Mouse (Mus musculus): ENCODE measurements around the gene Cdsn. TPM values are rescaled to one million over a fixed set of nuclear protein-coding genes. Genes with fewer than 3 reads are reported as not detected.

The Cdsn gene
- polyA plus RNA-seq, 1 experiment from 2014 or later = 0.11 TPM

GRCm38 (mm10) chr17:35554761-35555397 is 3.0 kb downstream of the Cdsn start:
- Histone ChIP-seq H3K27ac (replicated peaks; ENCODE audit: low read depth, low read length) (no peak overlapping the region), H3K9me3 (ENCODE audit: control insufficient read depth, low read length) (no peaks in the 10 kb centered on the region), H3K4me2 (ENCODE audit: low read length) (no peak overlapping the region), H3K9ac (replicated peaks; ENCODE audit: low read length) (no peak overlapping the region), H3K27me3 (ENCODE audit: control insufficient read depth, insufficient read depth, low read length) (no peaks in the 10 kb centered on the region), H3K36me3 (ENCODE audit: control insufficient read depth, insufficient read depth, low read length) (no peaks in the 10 kb centered on the region), H3K4me1 (ENCODE audit: control insufficient read depth, insufficient read depth, low read length) (no peaks in the 10 kb centered on the region), H3K4me3 (replicated peaks; ENCODE audit: low read depth, low read length) (no peak overlapping the region)
- ATAC-seq (ENCODE audit: low FRiP score, low TSS enrichment) = no peak
- no peak for DNase-seq
- 95% methylated on average over 17 of the region's 18 CpGs for WGBS

- Histone ChIP-seq H3K9me3 (ENCODE audit: control insufficient read depth, low read length) (no peaks in the 10 kb centered on the region), H3K4me1 (ENCODE audit: control insufficient read depth, insufficient read depth, low read length) (no peaks in the 10 kb centered on the region)
- 92% methylated on average over 13 of the region's 13 CpGs for WGBS
Measured at GRCm38 (mm10) chr17:35556186-35556765, 4.3 kb downstream of the Cdsn start.

GRCm38 (mm10) chr17:35556812-35557211 is 4.9 kb downstream of the Cdsn start:
- Histone ChIP-seq H3K9me3 (ENCODE audit: control insufficient read depth, low read length) (no peaks in the 10 kb centered on the region), H3K9ac (replicated peaks; ENCODE audit: low read length) (no peak overlapping the region), H3K4me3 (replicated peaks; ENCODE audit: low read depth, low read length) (no peak overlapping the region), H3K36me3 (ENCODE audit: control insufficient read depth, insufficient read depth, low read length) (no peaks in the 10 kb centered on the region), H3K27ac (replicated peaks; ENCODE audit: low read depth, low read length) (no peak overlapping the region), H3K4me2 (ENCODE audit: low read length) (no peak overlapping the region), H3K4me1 (ENCODE audit: control insufficient read depth, insufficient read depth, low read length) (no peaks in the 10 kb centered on the region), H3K27me3 (ENCODE audit: control insufficient read depth, insufficient read depth, low read length) (no peaks in the 10 kb centered on the region)
- DNase-seq (peak; percentile 64), ATAC-seq (ENCODE audit: low FRiP score, low TSS enrichment) (no peak)
- WGBS = 24% methylated on average over 5 of the region's 5 CpGs

More at GRCm38 (mm10) chr17:35556186-35556765, 4.3 kb downstream of the Cdsn start:
- no peak overlapping the region for H3K27ac ChIP-seq (replicated peaks; ENCODE audit: low read depth, low read length)
- DNase-seq = no peak
- no peak for ATAC-seq (ENCODE audit: low FRiP score, low TSS enrichment)
- H3K36me3 ChIP-seq (ENCODE audit: control insufficient read depth, insufficient read depth, low read length) = no peaks in the 10 kb centered on the region
- H3K27me3 ChIP-seq (ENCODE audit: control insufficient read depth, insufficient read depth, low read length) = no peaks in the 10 kb centered on the region
- no peak overlapping the region for H3K9ac ChIP-seq (replicated peaks; ENCODE audit: low read length)
- no peak overlapping the region for H3K4me3 ChIP-seq (replicated peaks; ENCODE audit: low read depth, low read length)
- H3K4me2 ChIP-seq (ENCODE audit: low read length) = no peak overlapping the region

GRCm38 (mm10) chr17:35557351-35557750 is 5.4 kb downstream of the Cdsn start:
- H3K4me2 ChIP-seq (ENCODE audit: low read length) = no peak overlapping the region
- no peak overlapping the region for H3K4me3 ChIP-seq (replicated peaks; ENCODE audit: low read depth, low read length)
- no peak overlapping the region for H3K9ac ChIP-seq (replicated peaks; ENCODE audit: low read length)
- no peak overlapping the region for H3K27ac ChIP-seq (replicated peaks; ENCODE audit: low read depth, low read length)
- no peaks in the 10 kb centered on the region for H3K4me1 ChIP-seq (ENCODE audit: control insufficient read depth, insufficient read depth, low read length)
- 83% methylated on average over 9 of the region's 9 CpGs for WGBS
- H3K27me3 ChIP-seq (ENCODE audit: control insufficient read depth, insufficient read depth, low read length) = no peaks in the 10 kb centered on the region
- H3K9me3 ChIP-seq (ENCODE audit: control insufficient read depth, low read length) = no peaks in the 10 kb centered on the region
- ATAC-seq (ENCODE audit: low FRiP score, low TSS enrichment) = no peak
- no peak for DNase-seq
- no peaks in the 10 kb centered on the region for H3K36me3 ChIP-seq (ENCODE audit: control insufficient read depth, insufficient read depth, low read length)

- no peaks in the 10 kb centered on the region for H3K36me3 ChIP-seq (ENCODE audit: control insufficient read depth, insufficient read depth, low read length)
- H3K4me1 ChIP-seq (ENCODE audit: control insufficient read depth, insufficient read depth, low read length) = no peaks in the 10 kb centered on the region
- 61% methylated on average over 8 of the region's 8 CpGs for WGBS
- ATAC-seq (ENCODE audit: low FRiP score, low TSS enrichment) = no peak
- no peak for DNase-seq
- H3K4me2 ChIP-seq (ENCODE audit: low read length) = no peak overlapping the region
- H3K9me3 ChIP-seq (ENCODE audit: control insufficient read depth, low read length) = no peaks in the 10 kb centered on the region
- H3K4me3 ChIP-seq (replicated peaks; ENCODE audit: low read depth, low read length) = no peak overlapping the region
- H3K27me3 ChIP-seq (ENCODE audit: control insufficient read depth, insufficient read depth, low read length) = no peaks in the 10 kb centered on the region
- H3K27ac ChIP-seq (replicated peaks; ENCODE audit: low read depth, low read length) = no peak overlapping the region
- no peak overlapping the region for H3K9ac ChIP-seq (replicated peaks; ENCODE audit: low read length)
Measured at GRCm38 (mm10) chr17:35558216-35558615, 6.3 kb downstream of the Cdsn start.

- ATAC-seq (ENCODE audit: low FRiP score, low TSS enrichment) (no peak), DNase-seq (no peak)
- no peak within 1 kb of the TSS for H3K4me2 ChIP-seq (ENCODE audit: low read length)
- H3K27ac ChIP-seq (replicated peaks; ENCODE audit: low read depth, low read length) = no peak within 1 kb of the TSS
- WGBS = 55% methylated on average over 3 of the region's 3 CpGs
- H3K9ac ChIP-seq (replicated peaks; ENCODE audit: low read length) = no peak within 1 kb of the TSS
- no peaks in the 10 kb centered on the region for H3K36me3 ChIP-seq (ENCODE audit: control insufficient read depth, insufficient read depth, low read length)
- no peaks in the 10 kb centered on the region for H3K9me3 ChIP-seq (ENCODE audit: control insufficient read depth, low read length)
- peaks cover 9% of the 10 kb centered on the region for H3K27me3 ChIP-seq (ENCODE audit: control insufficient read depth, insufficient read depth, low read length)
- no peak within 1 kb of the TSS for H3K4me3 ChIP-seq (replicated peaks; ENCODE audit: low read depth, low read length)
- H3K4me1 ChIP-seq (ENCODE audit: control insufficient read depth, insufficient read depth, low read length) = peaks cover 5% of the 10 kb centered on the region
Measured at GRCm38 (mm10) chr17:35567150-35567549, 15.2 kb downstream of the Cdsn start, which contains the start of gene 2300002M23Rik. Gene 2300002M23Rik, plus strand, starts transcription at chr17:35567450.

- 19% methylated on average over 9 of the region's 9 CpGs for WGBS
- no peaks in the 10 kb centered on the region for H3K36me3 ChIP-seq (ENCODE audit: control insufficient read depth, insufficient read depth, low read length)
Measured at GRCm38 (mm10) chr17:35567767-35568166, 15.8 kb downstream of the Cdsn start.

GRCm38 (mm10) chr17:35569091-35569944 is 17.4 kb downstream of the Cdsn start:
- Histone ChIP-seq H3K9ac (replicated peaks; ENCODE audit: low read length) (peak overlapping the region; percentile 51), H3K27ac (replicated peaks; ENCODE audit: low read depth, low read length) (no peak overlapping the region), H3K27me3 (ENCODE audit: control insufficient read depth, insufficient read depth, low read length) (peaks cover 9% of the 10 kb centered on the region), H3K36me3 (ENCODE audit: control insufficient read depth, insufficient read depth, low read length) (no peaks in the 10 kb centered on the region), H3K4me3 (replicated peaks; ENCODE audit: low read depth, low read length) (peak overlapping the region; percentile 22), H3K4me1 (ENCODE audit: control insufficient read depth, insufficient read depth, low read length) (peaks cover 5% of the 10 kb centered on the region), H3K4me2 (ENCODE audit: low read length) (peak overlapping the region; percentile 60), H3K9me3 (ENCODE audit: control insufficient read depth, low read length) (no peaks in the 10 kb centered on the region)
- 2% methylated on average over 28 of the region's 28 CpGs for WGBS
- DNase-seq = peak; percentile 68
- peak; percentile 55; the same call in 1 of the 2 replicates for ATAC-seq (ENCODE audit: low FRiP score, low TSS enrichment)

More at GRCm38 (mm10) chr17:35567767-35568166, 15.8 kb downstream of the Cdsn start:
- ATAC-seq (ENCODE audit: low FRiP score, low TSS enrichment) = no peak
- peaks cover 5% of the 10 kb centered on the region for H3K4me1 ChIP-seq (ENCODE audit: control insufficient read depth, insufficient read depth, low read length)
- DNase-seq = no peak
- H3K4me3 ChIP-seq (replicated peaks; ENCODE audit: low read depth, low read length) = no peak overlapping the region
- H3K9ac ChIP-seq (replicated peaks; ENCODE audit: low read length) = no peak overlapping the region
- H3K9me3 ChIP-seq (ENCODE audit: control insufficient read depth, low read length) = no peaks in the 10 kb centered on the region
- H3K27me3 ChIP-seq (ENCODE audit: control insufficient read depth, insufficient read depth, low read length) = peaks cover 9% of the 10 kb centered on the region
- H3K27ac ChIP-seq (replicated peaks; ENCODE audit: low read depth, low read length) = no peak overlapping the region
- H3K4me2 ChIP-seq (ENCODE audit: low read length) = no peak overlapping the region
